Mouse (Mus musculus): ENCODE results near the gene Nkx3-2. TPM values are rescaled to one million over a fixed set of nuclear protein-coding genes. Genes with fewer than 3 reads are reported as not detected.
A peak's percentile ranks its signal among the peaks of the same experiment; 100 is the strongest.

Nkx3-2 gene
- 2.1 and 4.0 TPM in 2 replicates for polyA plus RNA-seq (2016; fragmentation: Nextera tagmentation; extraction: Ambion mirVana)

DNA sequence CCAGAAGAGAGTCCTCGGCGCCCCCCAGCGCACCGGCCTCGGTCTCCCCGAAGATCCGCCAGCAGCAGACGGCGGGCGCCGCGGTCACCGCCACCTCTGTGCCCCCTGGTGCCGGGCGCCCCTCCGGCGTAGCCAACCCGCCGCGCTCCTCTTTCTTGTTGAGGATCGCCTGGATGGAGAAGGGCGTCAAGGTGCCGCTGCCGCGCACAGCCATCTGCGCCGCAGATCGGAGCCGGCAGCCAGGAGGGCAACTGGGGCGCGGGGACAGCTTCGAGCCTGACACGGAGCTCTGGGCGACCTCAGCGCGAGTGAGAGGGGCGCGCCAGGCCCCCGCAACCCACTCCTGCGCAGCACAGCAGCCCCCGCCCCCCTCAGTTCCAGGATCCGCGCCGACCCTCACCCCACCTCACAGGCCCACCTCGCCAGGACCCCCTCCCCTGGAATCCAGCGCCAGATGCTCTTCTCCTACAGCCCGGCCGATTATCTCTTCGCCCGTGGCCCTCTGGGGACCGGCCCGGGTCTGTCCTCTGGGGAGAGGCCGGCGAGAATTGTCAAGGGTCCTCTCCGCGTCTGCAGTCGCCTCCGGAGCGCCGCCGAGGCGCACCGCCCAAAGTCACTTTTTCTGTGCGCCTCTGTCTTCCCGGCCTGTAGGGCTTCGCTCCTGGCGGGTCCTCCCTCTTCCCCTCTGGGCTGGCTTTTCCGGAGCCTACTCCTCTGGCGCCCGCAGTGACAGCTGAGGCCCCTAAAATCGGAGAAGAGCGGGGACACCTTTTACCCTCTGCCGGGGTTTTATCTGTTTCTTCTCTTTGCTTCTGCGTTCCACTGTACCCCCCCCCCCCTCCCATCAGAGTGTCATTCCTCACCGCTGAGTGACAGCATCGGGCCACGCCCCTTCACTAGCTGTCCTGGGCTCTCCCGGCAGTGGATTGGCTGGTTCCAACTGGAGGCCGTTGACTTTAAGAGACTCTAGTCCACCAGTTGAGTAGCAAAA lies at the start of gene Nkx3-2:
TSS of gene Nkx3-2 (minus strand) at position 771 of the 991 bp plus-strand sequence.
- Histone ChIP-seq H3K4me2 (replicated peaks) (peak within 1 kb of the TSS; percentile 61), H3K4me3 (peak within 1 kb of the TSS; percentile 34), H3K36me3 (no peaks in the 10 kb centered on the region), H3K9ac (peak within 1 kb of the TSS; percentile 39; the same call in 1 of the 2 replicates), H3K4me1 (peaks cover 34% of the 10 kb centered on the region), H3K27me3 (replicated peaks) (peaks cover 86% of the 10 kb centered on the region), H3K27ac (no peak within 1 kb of the TSS), H3K9me3 (no peaks in the 10 kb centered on the region)
- ATAC-seq (ENCODE audit: low FRiP score, low read depth): peak; percentile 55
- under 1% methylated on average over 79 of the region's 79 CpGs for WGBS

DNA sequence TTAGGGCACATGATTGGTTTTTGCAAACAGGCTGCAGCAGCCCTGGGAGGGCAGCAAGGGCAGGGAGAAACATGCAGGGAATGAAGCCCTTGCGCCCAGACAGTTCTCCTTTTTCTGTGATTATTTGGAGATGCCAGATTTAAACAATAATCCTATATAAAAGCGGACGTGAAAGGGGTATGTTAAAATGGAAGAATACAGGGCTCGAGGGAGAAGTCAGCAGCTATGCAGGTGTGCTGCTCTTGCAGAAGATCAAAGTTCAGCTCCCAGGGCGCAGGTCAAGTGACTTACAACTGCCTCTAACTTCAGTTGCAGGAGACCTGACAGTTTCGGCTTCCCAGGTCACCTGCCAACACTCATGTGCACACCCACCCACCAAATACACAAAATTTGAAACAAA lies 48.2 kb upstream of the Nkx3-2 start:
- WGBS: 83% methylated on average over 6 of the region's 6 CpGs
- Histone ChIP-seq H3K4me2 (replicated peaks) (no peak overlapping the region), H3K4me1 (no peaks in the 10 kb centered on the region), H3K4me3 (no peak overlapping the region), H3K36me3 (peaks cover 59% of the 10 kb centered on the region), H3K27me3 (replicated peaks) (no peaks in the 10 kb centered on the region), H3K9ac (no peak overlapping the region), H3K27ac (no peak overlapping the region), H3K9me3 (no peaks in the 10 kb centered on the region)
- ATAC-seq (ENCODE audit: low FRiP score, low read depth): no peak

DNA sequence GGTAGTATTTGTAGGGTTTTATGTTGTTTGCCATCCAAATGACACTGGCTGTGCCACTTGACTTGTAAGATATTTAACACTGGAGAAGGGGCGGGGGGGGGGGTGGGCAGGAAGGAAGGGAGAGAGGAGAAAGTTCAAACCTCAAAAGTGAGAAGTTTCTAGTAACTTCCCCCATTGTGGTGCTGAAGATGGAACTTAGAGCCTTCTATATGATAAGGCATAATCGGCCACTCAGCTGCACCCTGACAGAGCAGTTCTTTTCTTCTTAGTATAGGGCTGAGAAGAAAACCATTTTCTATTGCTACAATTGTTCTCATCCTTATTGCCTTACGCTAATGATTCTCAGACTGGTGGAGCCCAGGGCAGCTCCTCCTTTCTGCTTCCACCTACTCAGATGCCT lies 47.0 kb upstream of the Nkx3-2 start:
- H3K9ac ChIP-seq: no peak overlapping the region
- no peaks in the 10 kb centered on the region for H3K4me1 ChIP-seq
- H3K36me3 ChIP-seq: peaks cover 57% of the 10 kb centered on the region
- H3K27ac ChIP-seq: no peak overlapping the region
- no peak for ATAC-seq (ENCODE audit: low FRiP score, low read depth)
- H3K4me3 ChIP-seq: no peak overlapping the region
- WGBS: 79% methylated on average over 3 of the region's 3 CpGs
- no peak overlapping the region for H3K4me2 ChIP-seq (replicated peaks)
- H3K9me3 ChIP-seq: no peaks in the 10 kb centered on the region
- H3K27me3 ChIP-seq (replicated peaks): no peaks in the 10 kb centered on the region

DNA sequence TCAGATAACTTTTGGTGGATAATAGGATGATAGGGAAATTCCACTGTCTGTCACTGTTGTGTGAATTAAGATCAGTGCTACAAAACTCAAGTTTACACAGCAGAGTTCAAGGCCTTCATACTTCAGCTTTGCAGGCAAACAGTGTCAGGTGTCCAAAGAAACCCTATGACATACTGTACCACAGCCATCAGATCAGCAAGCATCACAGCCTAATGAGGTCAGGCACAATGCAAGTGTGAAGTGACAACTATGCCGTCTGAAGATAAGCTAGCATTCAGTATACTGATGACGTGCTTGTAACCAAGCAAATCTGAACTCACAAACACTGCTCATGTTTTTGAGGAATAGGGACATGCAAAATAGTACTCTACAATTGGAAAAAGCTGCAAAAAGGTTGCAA lies 43.1 kb upstream of the Nkx3-2 start:
- Histone ChIP-seq H3K4me3 (no peak overlapping the region), H3K9me3 (no peaks in the 10 kb centered on the region), H3K9ac (no peak overlapping the region), H3K27me3 (replicated peaks) (no peaks in the 10 kb centered on the region), H3K4me1 (no peaks in the 10 kb centered on the region), H3K36me3 (peaks cover 53% of the 10 kb centered on the region), H3K27ac (no peak overlapping the region), H3K4me2 (replicated peaks) (no peak overlapping the region)
- 86% methylated on average over 2 of the region's 2 CpGs for WGBS
- ATAC-seq (ENCODE audit: low FRiP score, low read depth): no peak

- Histone ChIP-seq H3K4me1 (no peaks in the 10 kb centered on the region), H3K27ac (no peak overlapping the region), H3K9me3 (no peaks in the 10 kb centered on the region), H3K36me3 (peaks cover 45% of the 10 kb centered on the region), H3K4me2 (replicated peaks) (no peak overlapping the region), H3K27me3 (replicated peaks) (no peaks in the 10 kb centered on the region), H3K4me3 (no peak overlapping the region), H3K9ac (no peak overlapping the region)
- ATAC-seq (ENCODE audit: low FRiP score, low read depth): no peak
- WGBS: 92% methylated on average over 5 of the region's 5 CpGs
Measured at GRCm38 (mm10) chr5:41806176-41806575, 41.9 kb upstream of the Nkx3-2 start.

DNA sequence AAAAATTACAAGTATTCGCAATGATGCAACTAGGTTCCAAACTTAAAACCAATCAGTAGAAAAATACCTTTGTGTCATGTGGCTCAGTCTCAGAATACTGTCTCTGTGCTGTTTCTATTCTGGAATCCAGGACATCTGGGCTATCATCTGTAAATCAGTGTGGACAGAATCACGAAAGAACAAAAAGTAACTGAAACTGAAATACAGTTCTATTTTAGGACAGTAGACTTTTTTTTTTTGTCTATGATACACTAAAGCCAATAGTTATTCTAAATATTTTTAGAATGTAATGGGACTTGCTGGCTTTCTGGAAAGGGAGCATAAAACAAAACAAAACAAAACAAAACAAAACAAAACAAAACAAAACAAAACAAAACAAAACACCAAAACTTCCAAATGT lies 40.8 kb upstream of the Nkx3-2 start:
- Histone ChIP-seq H3K27me3 (replicated peaks) (no peaks in the 10 kb centered on the region), H3K4me2 (replicated peaks) (no peak overlapping the region), H3K9me3 (no peaks in the 10 kb centered on the region), H3K27ac (no peak overlapping the region), H3K36me3 (peaks cover 48% of the 10 kb centered on the region), H3K9ac (no peak overlapping the region), H3K4me1 (no peaks in the 10 kb centered on the region), H3K4me3 (no peak overlapping the region)
- ATAC-seq (ENCODE audit: low FRiP score, low read depth): no peak
- 95% methylated on average over 2 of the region's 2 CpGs for WGBS

DNA sequence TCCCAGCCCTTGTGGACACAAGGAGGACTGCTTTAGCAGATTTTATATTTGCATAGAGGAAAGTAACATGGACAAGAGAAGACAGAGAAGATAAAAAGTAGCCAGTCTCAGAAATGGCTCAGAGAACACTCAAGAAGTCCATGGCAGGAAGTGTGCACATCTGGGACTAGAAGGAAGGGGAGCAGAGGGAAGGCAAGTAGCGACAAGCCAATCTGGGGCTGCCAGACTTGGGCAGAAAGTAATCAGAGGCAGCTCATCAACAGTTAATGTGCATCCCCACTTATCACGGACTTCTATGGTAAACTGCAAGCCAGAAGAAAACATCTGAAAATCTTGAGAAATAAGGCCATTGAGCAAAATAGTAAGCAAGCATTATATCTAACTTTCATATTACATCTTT lies 40.3 kb upstream of the Nkx3-2 start:
- no peak overlapping the region for H3K9ac ChIP-seq
- 79% methylated on average over 2 of the region's 2 CpGs for WGBS
- H3K36me3 ChIP-seq: peaks cover 50% of the 10 kb centered on the region
- ATAC-seq (ENCODE audit: low FRiP score, low read depth): no peak
- no peak overlapping the region for H3K4me2 ChIP-seq (replicated peaks)
- no peaks in the 10 kb centered on the region for H3K27me3 ChIP-seq (replicated peaks)
- no peaks in the 10 kb centered on the region for H3K4me1 ChIP-seq
- H3K27ac ChIP-seq: no peak overlapping the region
- H3K4me3 ChIP-seq: no peak overlapping the region
- H3K9me3 ChIP-seq: no peaks in the 10 kb centered on the region

DNA sequence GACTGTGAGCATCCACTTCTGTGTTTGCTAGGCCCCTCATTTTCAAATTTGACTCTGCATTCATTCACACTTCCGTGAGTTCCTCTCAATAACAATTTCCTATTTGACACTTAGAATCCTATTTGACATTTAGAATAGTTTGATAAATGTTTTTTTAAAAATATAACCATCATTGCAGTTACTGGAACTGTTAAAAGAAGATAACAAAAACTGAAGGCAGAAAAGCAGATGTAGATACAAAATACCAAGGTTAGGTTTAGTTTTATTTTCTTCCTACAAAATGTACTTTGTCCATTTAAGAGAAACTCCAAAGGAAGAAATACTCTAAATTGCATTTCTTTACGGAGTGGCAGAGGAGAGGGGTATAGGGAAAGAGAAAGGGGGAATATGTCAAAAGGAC lies 37.3 kb upstream of the Nkx3-2 start:
- 92% methylated on average over 2 of the region's 2 CpGs for WGBS
- H3K36me3 ChIP-seq: peaks cover 43% of the 10 kb centered on the region

GRCm38 (mm10) chr5:41794434-41794833 lies 30.1 kb upstream of the Nkx3-2 start:
- Histone ChIP-seq H3K4me1 (no peaks in the 10 kb centered on the region), H3K27ac (no peak overlapping the region), H3K4me3 (no peak overlapping the region), H3K4me2 (replicated peaks) (no peak overlapping the region), H3K36me3 (peaks cover 48% of the 10 kb centered on the region), H3K9ac (no peak overlapping the region), H3K9me3 (no peaks in the 10 kb centered on the region), H3K27me3 (replicated peaks) (no peaks in the 10 kb centered on the region)
- ATAC-seq (ENCODE audit: low FRiP score, low read depth): no peak

More for the DNA sequence above, 37.3 kb upstream of the Nkx3-2 start:
- ATAC-seq (ENCODE audit: low FRiP score, low read depth): no peak
- Histone ChIP-seq H3K27me3 (replicated peaks) (no peaks in the 10 kb centered on the region), H3K9ac (no peak overlapping the region), H3K4me3 (no peak overlapping the region), H3K27ac (no peak overlapping the region), H3K4me2 (replicated peaks) (no peak overlapping the region), H3K9me3 (no peaks in the 10 kb centered on the region), H3K4me1 (no peaks in the 10 kb centered on the region)

DNA sequence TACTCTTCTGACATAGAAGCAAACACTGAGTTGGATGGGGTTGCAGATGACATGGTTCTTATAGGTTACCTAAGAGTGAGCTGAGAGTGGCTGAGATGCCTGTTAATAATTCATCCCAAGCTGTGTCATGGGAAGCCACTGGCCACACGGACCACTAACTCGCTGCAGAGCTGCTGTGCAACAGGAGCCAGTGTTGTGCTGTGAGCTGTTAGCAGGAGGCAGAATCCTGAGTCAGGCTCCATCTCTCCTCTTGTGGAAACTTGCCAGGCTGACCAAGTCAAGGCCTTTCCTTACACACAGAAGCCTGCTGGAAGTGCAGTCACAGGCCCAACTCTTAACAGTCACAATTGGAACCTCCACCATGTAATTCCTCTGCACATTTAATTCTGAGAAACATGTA lies 26.2 kb upstream of the Nkx3-2 start:
- no peaks in the 10 kb centered on the region for H3K4me1 ChIP-seq
- H3K4me3 ChIP-seq: no peak overlapping the region
- H3K9me3 ChIP-seq: no peaks in the 10 kb centered on the region
- 92% methylated on average over 2 of the region's 2 CpGs for WGBS
- no peak overlapping the region for H3K9ac ChIP-seq
- no peaks in the 10 kb centered on the region for H3K27me3 ChIP-seq (replicated peaks)
- no peak for ATAC-seq (ENCODE audit: low FRiP score, low read depth)
- H3K36me3 ChIP-seq: peaks cover 72% of the 10 kb centered on the region
- no peak overlapping the region for H3K4me2 ChIP-seq (replicated peaks)
- no peak overlapping the region for H3K27ac ChIP-seq

DNA sequence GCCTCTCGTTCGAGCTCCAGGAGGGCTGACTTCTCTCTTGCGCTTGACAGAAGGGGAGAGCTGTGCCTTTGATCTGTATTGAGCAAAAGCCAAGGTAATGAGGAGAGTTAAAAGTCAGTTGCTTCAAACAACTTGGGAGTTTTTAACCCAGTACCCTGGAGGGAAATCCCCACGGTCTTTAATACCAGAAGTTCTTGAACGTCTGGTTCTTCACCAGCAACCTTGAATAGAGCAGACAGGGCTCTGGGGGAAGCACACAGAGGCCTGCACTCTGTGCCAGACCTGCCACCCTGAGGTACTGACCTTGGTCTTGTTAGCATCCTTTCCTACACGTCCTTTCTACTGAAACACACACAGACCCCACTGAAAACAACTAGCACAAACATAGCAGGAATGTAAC lies 24.6 kb upstream of the Nkx3-2 start:
- Histone ChIP-seq H3K9me3 (no peaks in the 10 kb centered on the region), H3K4me1 (no peaks in the 10 kb centered on the region), H3K9ac (no peak overlapping the region), H3K36me3 (peaks cover 72% of the 10 kb centered on the region), H3K4me3 (no peak overlapping the region), H3K4me2 (replicated peaks) (no peak overlapping the region), H3K27me3 (replicated peaks) (no peaks in the 10 kb centered on the region), H3K27ac (no peak overlapping the region)
- no peak for ATAC-seq (ENCODE audit: low FRiP score, low read depth)
- 80% methylated on average over 6 of the region's 6 CpGs for WGBS

GRCm38 (mm10) chr5:41781890-41782289 lies 17.6 kb upstream of the Nkx3-2 start:
- 87% methylated on average over 5 of the region's 5 CpGs for WGBS
- H3K4me1 ChIP-seq: no peaks in the 10 kb centered on the region
- H3K4me2 ChIP-seq (replicated peaks): no peak overlapping the region
- H3K9me3 ChIP-seq: no peaks in the 10 kb centered on the region
- H3K27ac ChIP-seq: no peak overlapping the region
- ATAC-seq (ENCODE audit: low FRiP score, low read depth): no peak
- no peak overlapping the region for H3K9ac ChIP-seq
- H3K36me3 ChIP-seq: peaks cover 21% of the 10 kb centered on the region
- H3K4me3 ChIP-seq: no peak overlapping the region
- no peaks in the 10 kb centered on the region for H3K27me3 ChIP-seq (replicated peaks)

DNA sequence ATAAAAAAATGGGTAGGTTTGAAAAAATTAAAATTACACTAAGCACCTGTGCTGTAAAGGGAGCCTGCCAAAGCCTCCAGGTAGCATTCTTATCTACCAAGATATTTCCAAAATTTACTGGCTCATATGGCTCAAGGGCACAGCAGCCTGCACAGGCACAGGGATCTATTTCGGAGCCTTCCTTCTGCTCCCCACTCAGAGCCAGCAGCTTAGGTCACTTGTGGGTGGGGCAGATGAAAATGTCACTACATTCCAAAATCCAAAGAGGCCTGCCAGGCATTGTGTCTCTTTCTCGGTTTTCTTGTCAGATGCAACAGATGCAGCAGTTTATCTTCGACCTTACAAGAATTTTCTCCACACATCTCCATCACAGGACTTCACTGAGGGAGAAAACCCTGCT lies 15.7 kb upstream of the Nkx3-2 start:
- Histone ChIP-seq H3K27ac (no peak overlapping the region), H3K4me1 (no peaks in the 10 kb centered on the region), H3K27me3 (replicated peaks) (no peaks in the 10 kb centered on the region), H3K9me3 (no peaks in the 10 kb centered on the region), H3K9ac (no peak overlapping the region), H3K4me3 (no peak overlapping the region), H3K36me3 (peaks cover 6% of the 10 kb centered on the region; the same call in 1 of the 2 replicates), H3K4me2 (replicated peaks) (no peak overlapping the region)
- 85% methylated on average over 3 of the region's 3 CpGs for WGBS
- ATAC-seq (ENCODE audit: low FRiP score, low read depth): no peak

Measured in neural tube, embryonic 12.5 days (tissue).